Mouse (Mus musculus) ES-Bruce4 (cell line): ENCODE measurements around the gene Rae1.

Source experiments
- CTCF ChIP-seq: IDR thresholded peaks from one replicate; pipeline ENCODE4 v1.8.1; 2011; ENCODE audit warnings: low read depth, low read length
- EP300 ChIP-seq: IDR thresholded peaks from 2 replicates; pipeline ENCODE4 v1.6.1; 2011; ENCODE audit warnings: low read depth, low read length; ENCODE audit not compliant: insufficient read depth
- POLR2A ChIP-seq: IDR thresholded peaks from one replicate; pipeline ENCODE4 v1.8.1; 2011; ENCODE audit warnings: low read length; ENCODE audit not compliant: insufficient read depth

DNA sequence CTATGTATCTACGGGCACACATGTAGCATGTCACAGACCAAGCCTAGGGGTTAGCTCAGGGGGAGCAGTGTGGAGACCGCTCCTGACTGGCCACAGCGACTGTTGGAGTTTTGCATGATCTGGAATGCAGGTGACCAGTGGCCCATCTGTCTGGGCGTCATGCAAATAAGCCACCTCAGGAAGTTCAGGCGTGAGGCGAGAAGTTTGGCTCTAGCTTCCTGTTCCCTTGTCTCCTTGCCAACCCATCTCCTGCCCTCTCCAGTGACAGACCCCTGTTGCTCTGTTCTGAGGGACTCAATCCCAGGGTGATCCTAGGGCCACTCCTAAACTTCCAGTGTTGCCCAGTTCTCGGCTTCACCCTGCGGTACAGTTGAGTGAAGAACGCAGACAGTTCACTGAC lies 60.5 kb downstream of the Rae1 start:
- TF ChIP-seq CTCF (no peak), POLR2A (no peak), EP300 (no peak)
